Mouse (Mus musculus) layer of hippocampus, adult 2 months (tissue): ENCODE data around the gene Mark4. TPM values are rescaled to one million over a fixed set of nuclear protein-coding genes. Genes with fewer than 3 reads are reported as not detected.
A peak's percentile ranks its signal among the peaks of the same experiment; 100 is the strongest.

Experiments
- DNase-seq, 2 experiments: peaks; one replicate each; pipeline ENCODE4 v3.0.0; 2022; ENCODE audit warnings: low spot score in 2 of 2
- H3K27ac ChIP-seq: fragments of 200-600 bp; 2 replicates; pipeline ENCODE4 v1.8.1; 2022
- H3K4me3 ChIP-seq: fragments of 200-600 bp; 2 replicates; pipeline ENCODE4 v1.8.1; 2022; ENCODE audit warnings: mild to moderate bottlenecking
- CTCF ChIP-seq: fragments of 200-600 bp; conservative IDR thresholded peaks from 2 replicates; pipeline ENCODE4 v1.8.1; 2022; ENCODE audit warnings: antibody characterized with exemption, mild to moderate bottlenecking, moderate library complexity
- long read RNA-seq, 2 experiments: library from polyadenylated mRNA; stranded (forward); transcript quantifications; one replicate each; pipeline ENCODE4 v2.0.0; 2021; ENCODE audit warnings: borderline mapping rate in 2 of 2
- total RNA-seq, 2 experiments: library from RNA; stranded (reverse); gene quantifications; 2 replicates each; pipeline ENCODE4 v1.2.3; 2021

Gene Mark4
- 10 to 100 TPM; 92.9 to 99.6 TPM for total RNA-seq
- long read RNA-seq, experiment 1, partial matches to known transcripts = 19 of 50 reads
- long read RNA-seq, experiment 1, other reads (novel, unspliced or antisense) = 28 of 50 reads
- long read RNA-seq, experiment 2, partial matches to known transcripts = 26 of 78 reads
- long read RNA-seq, experiment 2, other reads (novel, unspliced or antisense) = 50 of 78 reads

- DNase-seq = peak; percentile 59 to 73
- Histone ChIP-seq H3K4me3 (peak within 1 kb of the TSS; percentile 91), H3K27ac (peak within 1 kb of the TSS; percentile 93)
- TF ChIP-seq CTCF = peak; percentile 29; the same call in 1 of the 2 replicates
Observed at GRCm38 (mm10) chr7:19458591-19459111, at the start of gene Mark4. Gene Mark4, minus strand, starts transcription at chr7:19458821.

DNA sequence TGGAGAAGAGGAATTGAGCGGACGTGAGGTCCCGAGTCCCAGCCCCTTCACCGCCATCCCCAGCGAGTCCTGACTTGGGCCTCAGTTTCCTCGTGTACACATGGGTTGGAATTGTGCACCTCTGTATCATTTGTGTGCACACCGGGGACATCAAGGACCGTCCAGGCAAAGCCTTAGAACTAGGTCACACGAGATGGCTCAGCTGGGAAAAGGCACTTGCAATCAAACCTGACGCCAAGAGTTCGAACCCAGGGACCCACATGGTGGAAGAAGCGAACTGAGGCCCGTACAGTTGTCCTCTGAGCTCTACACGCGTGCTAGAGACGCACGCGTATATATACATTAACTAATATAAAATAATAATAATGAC is 49.0 kb upstream of the Mark4 start:
- peak overlapping the region; percentile 96 for H3K4me3 ChIP-seq
- no peak for DNase-seq
- peak overlapping the region; percentile 86; the same call in 1 of the 2 replicates for H3K27ac ChIP-seq
- TF ChIP-seq CTCF = no peak

GRCm38 (mm10) chr7:19506969-19507611 is 48.5 kb upstream of the Mark4 start:
- DNase-seq = no peak
- H3K27ac ChIP-seq = no peak overlapping the region
- TF ChIP-seq CTCF = no peak
- peak overlapping the region; percentile 96 for H3K4me3 ChIP-seq

- peak; percentile 43 for TF ChIP-seq CTCF
- H3K27ac ChIP-seq = no peak overlapping the region
Observed at GRCm38 (mm10) chr7:19506326-19506725, 47.7 kb upstream of the Mark4 start.

DNA sequence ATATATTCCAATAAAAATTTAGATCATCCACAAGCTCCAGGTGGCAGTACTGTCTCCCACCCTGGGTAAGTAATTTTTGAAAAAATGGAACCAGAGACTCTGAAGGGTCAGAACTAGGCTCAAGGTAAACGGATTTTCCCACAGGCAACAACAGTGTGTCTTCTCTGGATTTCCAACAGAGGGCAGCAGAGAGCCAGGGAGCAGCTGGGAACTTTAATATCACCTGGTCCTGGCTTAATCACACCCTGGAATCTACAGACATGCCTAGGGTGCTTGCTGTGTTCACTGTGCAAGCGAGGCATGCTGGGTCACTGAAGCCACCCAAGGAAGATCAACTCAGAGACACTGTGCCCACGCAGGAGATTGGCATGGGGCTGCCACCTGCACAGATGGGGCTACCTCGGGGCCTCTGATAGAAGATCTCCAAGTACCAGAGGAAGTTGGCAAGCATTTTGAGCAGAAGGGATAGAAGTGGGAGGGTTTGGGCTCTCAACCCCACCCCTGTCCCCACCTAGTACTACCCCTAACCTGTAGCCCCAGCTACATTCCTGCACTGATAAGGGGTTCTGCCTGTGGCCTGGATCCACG is 45.0 kb upstream of the Mark4 start:
- peak in 1 of 2 experiments; percentile 61 for DNase-seq
- TF ChIP-seq CTCF = peak; percentile 97
- no peak overlapping the region for H3K27ac ChIP-seq
- H3K4me3 ChIP-seq = no peak overlapping the region

More at GRCm38 (mm10) chr7:19506326-19506725, 47.7 kb upstream of the Mark4 start:
- no peak overlapping the region for H3K4me3 ChIP-seq
- DNase-seq = no peak

- no peak overlapping the region for H3K27ac ChIP-seq
- DNase-seq = no peak
Observed at GRCm38 (mm10) chr7:19501658-19502057, 43.0 kb upstream of the Mark4 start.

DNA sequence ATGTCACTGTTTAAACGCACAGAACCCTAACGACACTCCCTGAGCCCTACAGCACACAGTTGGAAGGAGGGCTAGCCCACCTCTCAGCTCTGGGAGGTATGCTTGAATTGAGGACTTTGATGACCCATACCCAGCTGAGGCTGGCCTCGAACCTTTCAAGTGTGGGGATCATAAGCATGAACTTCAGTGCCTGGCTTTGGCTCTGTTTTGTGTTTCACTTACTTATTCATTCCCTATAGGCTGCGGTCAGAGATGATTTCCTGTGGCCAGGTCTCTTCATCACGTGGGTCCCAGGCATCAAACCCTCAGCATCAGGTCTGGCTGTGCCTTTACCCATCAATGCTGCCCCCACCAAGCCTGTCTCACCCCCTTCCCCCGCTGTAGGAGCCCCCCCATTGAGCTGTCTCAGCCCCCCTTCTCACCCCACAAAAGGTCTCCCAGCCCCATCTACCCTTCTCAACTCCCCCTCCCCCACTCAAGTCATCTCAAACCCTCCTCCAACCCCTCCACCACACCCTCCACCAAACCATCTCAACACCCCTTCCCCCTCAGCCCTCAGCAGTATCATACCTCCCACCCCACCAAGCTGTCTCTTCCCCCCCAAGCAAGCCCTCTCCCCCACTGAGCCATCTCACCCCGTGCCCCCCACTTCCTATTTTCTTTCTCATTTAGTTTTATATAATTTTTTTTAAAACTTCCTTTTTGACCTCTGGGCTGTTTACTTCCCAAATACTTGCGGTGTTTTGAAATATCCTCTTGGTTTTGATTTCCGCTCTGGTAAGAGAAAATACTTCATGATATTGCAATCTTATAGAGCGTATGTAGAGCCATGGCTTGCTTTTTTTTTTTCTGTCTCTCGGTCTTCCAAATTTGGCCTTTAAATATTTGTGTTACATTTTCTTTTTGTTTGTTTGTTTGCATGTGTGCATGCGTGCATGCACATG is 42.1 kb upstream of the Mark4 start:
- no peak for TF ChIP-seq CTCF
- Histone ChIP-seq H3K4me3 (no peak overlapping the region), H3K27ac (no peak overlapping the region)
- no peak for DNase-seq

More at GRCm38 (mm10) chr7:19501658-19502057, 43.0 kb upstream of the Mark4 start:
- TF ChIP-seq CTCF = no peak
- no peak overlapping the region for H3K4me3 ChIP-seq

DNA sequence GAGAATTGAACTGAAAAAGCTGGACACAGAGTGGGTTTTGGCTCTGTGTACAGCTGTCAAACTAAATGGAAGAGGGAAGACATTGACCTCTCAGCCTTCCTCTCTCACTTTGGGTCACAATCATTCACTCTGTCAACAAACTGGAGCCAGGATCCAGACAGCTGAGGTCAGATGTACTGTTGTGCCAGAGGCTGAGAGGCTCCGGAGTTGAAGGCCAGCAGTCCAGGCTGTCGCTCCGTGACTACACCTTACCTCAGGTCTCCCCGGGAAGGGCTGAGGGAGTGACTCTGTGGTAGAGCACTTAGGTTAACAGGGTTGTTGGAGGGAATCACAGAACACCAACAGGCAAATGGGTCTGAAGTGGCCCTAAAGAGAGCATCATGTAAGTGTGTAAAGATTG is 39.7 kb upstream of the Mark4 start:
- Histone ChIP-seq H3K27ac (no peak overlapping the region), H3K4me3 (no peak overlapping the region)
- DNase-seq = no peak
- no peak for TF ChIP-seq CTCF

DNA sequence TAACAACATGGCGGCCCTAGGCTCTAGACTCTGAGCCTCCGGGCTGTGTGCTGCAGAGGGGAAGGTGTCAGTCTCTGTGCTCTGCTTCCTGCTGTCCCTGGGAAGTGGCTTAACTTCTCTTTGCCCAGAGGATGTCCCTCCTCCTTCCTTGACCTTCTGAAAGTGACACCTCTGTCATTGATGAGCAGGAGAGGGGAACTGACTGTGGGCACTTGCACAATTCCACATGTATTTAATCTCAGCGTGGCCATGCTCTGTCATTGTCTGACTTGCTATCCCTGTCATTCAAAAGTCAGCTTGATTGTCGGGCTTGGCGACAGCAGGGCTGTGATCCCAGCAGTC is 37.6 kb upstream of the Mark4 start:
- Histone ChIP-seq H3K27ac (no peak overlapping the region), H3K4me3 (no peak overlapping the region)
- TF ChIP-seq CTCF = no peak
- no peak for DNase-seq

- Histone ChIP-seq H3K27ac (no peak overlapping the region), H3K4me3 (no peak overlapping the region)
- no peak for TF ChIP-seq CTCF
- DNase-seq = no peak
Observed at GRCm38 (mm10) chr7:19495521-19496213, 37.0 kb upstream of the Mark4 start.

DNA sequence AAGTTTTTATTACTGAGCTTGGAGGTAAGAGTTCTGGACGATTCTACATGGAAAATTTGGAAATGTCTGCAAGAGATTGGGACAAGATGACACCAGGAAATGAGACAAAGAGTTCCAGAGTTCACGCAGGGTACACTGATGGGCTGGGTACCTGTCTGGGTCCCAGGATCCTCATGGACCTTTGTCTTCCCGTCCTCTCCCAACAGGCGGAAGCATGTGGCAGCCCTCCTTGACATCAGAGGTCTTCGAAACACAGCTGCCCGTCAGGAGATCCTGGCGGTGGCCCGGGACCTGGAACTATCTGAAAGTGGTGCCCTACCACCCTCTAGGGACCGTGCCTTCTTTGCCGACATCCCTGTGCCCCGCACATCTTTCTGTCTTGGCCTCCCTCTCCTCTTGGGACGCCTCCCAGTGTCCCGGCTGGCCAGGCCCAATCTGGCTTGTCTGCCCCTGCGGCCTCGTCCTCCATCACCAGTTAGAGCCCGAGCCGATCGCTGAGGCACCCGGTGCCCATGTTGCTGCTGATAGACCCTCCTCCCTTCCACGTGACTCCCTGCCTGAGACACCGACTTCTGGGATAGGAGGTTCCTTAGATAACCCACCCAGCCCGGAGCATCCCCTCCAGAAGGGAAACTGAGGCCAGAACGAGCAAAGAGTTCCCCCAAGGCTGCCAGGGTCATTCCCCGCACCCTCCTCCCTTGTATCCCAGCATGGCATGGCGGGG is 36.3 kb upstream of the Mark4 start:
- TF ChIP-seq CTCF = no peak
- Histone ChIP-seq H3K27ac (no peak overlapping the region), H3K4me3 (no peak overlapping the region)
- no peak for DNase-seq
